Mouse (Mus musculus) thymus, adult 2 months (tissue): ENCODE data around the gene Cfap45.

Source experiments
- CTCF ChIP-seq: fragments of 200-500 bp; IDR thresholded peaks from 2 replicates; pipeline ENCODE4 v1.5.1; 2012; ENCODE audit warnings: mild to moderate bottlenecking, control low read depth, low read length, moderate library complexity, borderline replicate concordance; ENCODE audit not compliant: control insufficient read depth, poor library complexity, insufficient read depth; ENCODE audit errors: extremely low read depth
- POLR2A ChIP-seq: fragments of 200-500 bp; IDR thresholded peaks from 2 replicates; pipeline ENCODE4 v1.6.1; 2012; ENCODE audit warnings: mild to moderate bottlenecking, low read length, control low read depth, moderate library complexity; ENCODE audit not compliant: control insufficient read depth, poor library complexity, insufficient read depth; ENCODE audit errors: extremely low read depth

GRCm38 (mm10) chr1:172584271-172584670 is 63.7 kb downstream of the Cfap45 start:
- TF ChIP-seq CTCF: no peak
- TF ChIP-seq POLR2A: no peak
